Mouse (Mus musculus) adrenal gland, postnatal 14 days (tissue): ENCODE results near the gene Timm13. TPM values are rescaled to one million over a fixed set of nuclear protein-coding genes. Genes with fewer than 3 reads are reported as not detected.

ENCODE experiments used
- DNase-seq: peaks from one replicate; pipeline ENCODE4 v3.0.0; 2021; ENCODE audit warnings: mixed read lengths
- total RNA-seq: library from RNA; stranded (reverse); gene quantifications from 2 replicates; pipeline ENCODE4 v1.2.3, GENCODE M21; 2021

Timm13 gene
- total RNA-seq, 1 experiment from 2014 or later = 252 TPM

- peak; percentile 58 for DNase-seq
Observed at GRCm38 (mm10) chr10:80933421-80933979, 32.7 kb upstream of the Timm13 start.

- DNase-seq = peak; percentile 31
Observed at GRCm38 (mm10) chr10:80932700-80933420, 32.1 kb upstream of the Timm13 start.

- peak; percentile 38 for DNase-seq
Observed at GRCm38 (mm10) chr10:80932206-80932605, 31.4 kb upstream of the Timm13 start.

- peak; percentile 14 for DNase-seq
Observed at GRCm38 (mm10) chr10:80931695-80932094, 30.9 kb upstream of the Timm13 start.

GRCm38 (mm10) chr10:80931153-80931671, 30.4 kb upstream of the Timm13 start:
- DNase-seq = peak; percentile 64

- peak; percentile 67 for DNase-seq
Observed at GRCm38 (mm10) chr10:80930361-80931152, 29.8 kb upstream of the Timm13 start.

- peak; percentile 100 for DNase-seq
Observed at GRCm38 (mm10) chr10:80929299-80930226, 28.8 kb upstream of the Timm13 start, which contains the start of gene Gadd45b. Gene Gadd45b, plus strand, starts transcription at chr10:80930073.

GRCm38 (mm10) chr10:80928586-80929298, 28.0 kb upstream of the Timm13 start:
- DNase-seq = peak; percentile 96

- no peak for DNase-seq
Observed at GRCm38 (mm10) chr10:80925472-80925871, 24.7 kb upstream of the Timm13 start.

GRCm38 (mm10) chr10:80921923-80922322, 21.2 kb upstream of the Timm13 start:
- peak; percentile 66 for DNase-seq

GRCm38 (mm10) chr10:80917779-80918434, 17.1 kb upstream of the Timm13 start, which contains the start of gene Lmnb2:
Gene Lmnb2, minus strand, starts transcription at chr10:80918245.
- DNase-seq = peak; percentile 86

- no peak for DNase-seq
Observed at GRCm38 (mm10) chr10:80917336-80917778, 16.6 kb upstream of the Timm13 start.

GRCm38 (mm10) chr10:80915736-80916135, 15.0 kb upstream of the Timm13 start:
- no peak for DNase-seq

GRCm38 (mm10) chr10:80915260-80915659, 14.5 kb upstream of the Timm13 start:
- DNase-seq = no peak

GRCm38 (mm10) chr10:80914253-80914656, 13.5 kb upstream of the Timm13 start:
- no peak for DNase-seq

- no peak for DNase-seq
Observed at GRCm38 (mm10) chr10:80913364-80914011, 12.7 kb upstream of the Timm13 start.

- DNase-seq = no peak
Observed at GRCm38 (mm10) chr10:80911891-80912290, 11.1 kb upstream of the Timm13 start.

- no peak for DNase-seq
Observed at GRCm38 (mm10) chr10:80911354-80911753, 10.6 kb upstream of the Timm13 start.

GRCm38 (mm10) chr10:80909375-80910162, 8.8 kb upstream of the Timm13 start:
- peak; percentile 53 for DNase-seq
